Comparison of ENCODE assay signal across 10 mouse cellular contexts in genomic region chr4:119112256-119112885, GRCm38 (mm10). TPM values are rescaled to one million over a fixed set of nuclear protein-coding genes. Genes with fewer than 3 reads are reported as not detected.
DNase-seq lines count a peak whose midpoint lies in the region; ATAC-seq and TF ChIP-seq lines count a peak whose summit lies in the region.
"Had no signal": no experiment of that assay in that cellular context is flagged by ENCODE, and none has a peak within 500 bp of the region (broad histone marks: within the 10 kb centered on the region; RNA-seq: fewer than 3 reads in every experiment).

No protein-coding gene starts in this region.

- peaks cover 4% of the 10 kb centered on the region; the same call in 1 of the 2 replicates for H3K36me3 ChIP-seq in kidney, postnatal 0 days (ENCODE audit: insufficient read depth, low read length)
- H3K36me3 ChIP-seq in kidney, adult 2 months (ENCODE audit: control insufficient read depth, insufficient read depth, low read length) = no peaks in the 10 kb centered on the region
- peaks cover 3% of the 10 kb centered on the region; the same call in 1 of the 2 replicates for H3K36me3 ChIP-seq in hindbrain, embryonic 12.5 days
- no peaks in the 10 kb centered on the region for H3K36me3 ChIP-seq in midbrain, embryonic 11.5 days (ENCODE audit: control insufficient read depth, insufficient read depth, low read length)

- no peak overlapping the region for H3K4me2 ChIP-seq in kidney, postnatal 0 days (ENCODE audit: low read length)
- no peak overlapping the region; the same call in 1 of the 2 replicates for H3K4me2 ChIP-seq in hindbrain, embryonic 12.5 days (replicated peaks)
- 0 out of 2 replicates have a peak overlapping the region, but pooled peaks have one; percentile 6 for H3K4me2 ChIP-seq in midbrain, embryonic 11.5 days

- 0 out of 2 replicates have a peak overlapping the region, but pooled peaks have one; percentile 18 for H3K9ac ChIP-seq in kidney, postnatal 0 days (ENCODE audit: low read depth, low read length)
- peak overlapping the region; percentile 24; the same call in 1 of the 2 replicates for H3K9ac ChIP-seq in hindbrain, embryonic 12.5 days
- H3K9ac ChIP-seq in midbrain, embryonic 11.5 days (ENCODE audit: low read length) = peak overlapping the region; percentile 17

- no peak for TF ChIP-seq POLR2A in kidney, adult 2 months (IDR thresholded peaks at IDR 0.05; ENCODE audit: low read depth, low read length)
- no peak for TF ChIP-seq POLR2A in cortical plate, adult 2 months (IDR thresholded peaks at IDR 0.05; ENCODE audit: extremely low read depth, insufficient read depth, low read length)

- H3K4me3 ChIP-seq in kidney, postnatal 0 days (replicated peaks; ENCODE audit: low read depth, low read length) = no peak overlapping the region
- no peak overlapping the region for H3K4me3 ChIP-seq in kidney, adult 2 months (ENCODE audit: insufficient read depth, low read depth, low read length)
- peak overlapping the region; percentile 77; the same call in 1 of the 2 replicates for H3K4me3 ChIP-seq in cortical plate, adult 2 months (ENCODE audit: insufficient read depth, low read length)
- no peak overlapping the region for H3K4me3 ChIP-seq in hindbrain, embryonic 12.5 days
- H3K4me3 ChIP-seq in midbrain, embryonic 11.5 days (ENCODE audit: low read depth, low read length) = no peak overlapping the region
- H3K4me3 ChIP-seq: gastrocnemius, adult 2 months had no signal

- TF ChIP-seq CTCF in kidney, postnatal 0 days (IDR thresholded peaks at IDR 0.05; ENCODE audit: low read depth) = no peak
- no peak for TF ChIP-seq CTCF in kidney, adult 2 months (conservative IDR thresholded peaks at IDR 0.05; ENCODE audit: insufficient read depth, insufficient read length, low read depth, low read length)
- TF ChIP-seq CTCF in cortical plate, adult 2 months (IDR thresholded peaks at IDR 0.05; ENCODE audit: extremely low read depth, insufficient read depth, low read length) = no peak

- WGBS in kidney, postnatal 0 days = 41% methylated on average over 2 of the region's 2 CpGs
- WGBS in kidney, adult 2 months = 58% methylated on average over 2 of the region's 2 CpGs
- 11% methylated on average over 2 of the region's 2 CpGs for WGBS in hindbrain, embryonic 12.5 days
- WGBS in midbrain, embryonic 11.5 days = 27% methylated on average over 2 of the region's 2 CpGs

- peaks cover 22% of the 10 kb centered on the region; the same call in 1 of the 2 replicates for H3K4me1 ChIP-seq in kidney, postnatal 0 days (replicated peaks; ENCODE audit: insufficient read depth, low read length)
- peaks cover 25% of the 10 kb centered on the region; the same call in 1 of the 2 replicates for H3K4me1 ChIP-seq in kidney, adult 2 months (ENCODE audit: control insufficient read depth, insufficient read depth, low read length)
- H3K4me1 ChIP-seq in cortical plate, adult 2 months (ENCODE audit: control insufficient read depth, insufficient read depth, low read length) = no peaks in the 10 kb centered on the region
- H3K4me1 ChIP-seq in hindbrain, embryonic 12.5 days = peaks cover 39% of the 10 kb centered on the region
- peaks cover 25% of the 10 kb centered on the region for H3K4me1 ChIP-seq in midbrain, embryonic 11.5 days (ENCODE audit: control insufficient read depth, insufficient read depth, low read length)

- no peak for ATAC-seq in kidney, postnatal 0 days (replicated peaks; ENCODE audit: low FRiP score, low read depth)
- no peak for ATAC-seq in hindbrain, embryonic 12.5 days (ENCODE audit: low FRiP score)
- ATAC-seq in midbrain, embryonic 11.5 days (ENCODE audit: low FRiP score) = no peak

- H3K27me3 ChIP-seq in kidney, postnatal 0 days (ENCODE audit: insufficient read depth, low read length) = no peaks in the 10 kb centered on the region
- H3K27me3 ChIP-seq in kidney, adult 2 months (replicated peaks; ENCODE audit: control insufficient read depth, insufficient read depth, low read length) = no peaks in the 10 kb centered on the region
- H3K27me3 ChIP-seq in hindbrain, embryonic 12.5 days = no peaks in the 10 kb centered on the region
- H3K27me3 ChIP-seq in midbrain, embryonic 11.5 days (ENCODE audit: control insufficient read depth, insufficient read depth, low read length) = no peaks in the 10 kb centered on the region

- H3K9me3 ChIP-seq in kidney, postnatal 0 days (replicated peaks; ENCODE audit: low read length) = no peaks in the 10 kb centered on the region
- H3K9me3 ChIP-seq in hindbrain, embryonic 12.5 days (replicated peaks) = no peaks in the 10 kb centered on the region
- H3K9me3 ChIP-seq in midbrain, embryonic 11.5 days (ENCODE audit: control insufficient read depth, low read length) = no peaks in the 10 kb centered on the region

- no peak for DNase-seq in kidney, postnatal 0 days (ENCODE audit: low spot score)
- DNase-seq in kidney, adult 2 months = no peak
- DNase-seq in midbrain, embryonic 11.5 days (ENCODE audit: low spot score, missing footprints) = no peak
- no peak for DNase-seq in spleen, adult 12 weeks (ENCODE audit: low spot score)
- no peak for DNase-seq in cerebellum, adult 11 months
- DNase-seq in right cerebral cortex, postnatal 14 days = no peak
- DNase-seq: gastrocnemius, adult 2 months; thymus, postnatal 36 days had no signal

- no peak overlapping the region for H3K27ac ChIP-seq in kidney, postnatal 0 days
- H3K27ac ChIP-seq in kidney, adult 2 months (ENCODE audit: insufficient read depth, low read depth, low read length) = no peak overlapping the region
- H3K27ac ChIP-seq in cortical plate, adult 2 months (ENCODE audit: insufficient read depth, low read length) = peak overlapping the region; percentile 11
- peak overlapping the region; percentile 18; the same call in 1 of the 2 replicates for H3K27ac ChIP-seq in hindbrain, embryonic 12.5 days
- no peak overlapping the region for H3K27ac ChIP-seq in midbrain, embryonic 11.5 days (ENCODE audit: low read depth, low read length)
- H3K27ac ChIP-seq: gastrocnemius, adult 2 months had no signal

RNA-seq across cellular contexts. Expression of gene Slc2a1, which starts 3.9 kb away (rescaled TPM):
- polyA plus RNA-seq in kidney, postnatal 0 days (2015; fragmentation: Nextera tagmentation; extraction: Ambion mirVana) = 57.5 and 58.0 TPM in 2 replicates
- 78.4 and 89.6 TPM in 2 replicates for polyA plus RNA-seq in kidney, adult 2 months (2012; rRNA removed)
- 112 and 125 TPM in 2 replicates for polyA plus RNA-seq in cortical plate, adult 2 months (2012; rRNA removed)
- 103 and 112 TPM in 2 replicates for polyA plus RNA-seq in hindbrain, embryonic 12.5 days (2016; fragmentation: Nextera tagmentation; extraction: Ambion mirVana)
- 152 and 158 TPM in 2 replicates for polyA plus RNA-seq in midbrain, embryonic 11.5 days (2014; fragmentation: Nextera tagmentation; extraction: Ambion mirVana)

Comparison
In these comparisons a context has a peak if more than half of its experiments do, and no peak if none do; other contexts are left out.
1. H3K27ac ChIP-seq: peak in cortical plate, adult 2 months (single experiment) and hindbrain, embryonic 12.5 days (single experiment); none in kidney, postnatal 0 days (single experiment), kidney, adult 2 months (single experiment) and midbrain, embryonic 11.5 days (single experiment).
2. Peak in every context shown above with its lines, with median percentiles within 50 percentile points of each other: H3K9ac ChIP-seq.